8 mouse cellular contexts compared by ENCODE assay signal in the genomic region with DNA sequence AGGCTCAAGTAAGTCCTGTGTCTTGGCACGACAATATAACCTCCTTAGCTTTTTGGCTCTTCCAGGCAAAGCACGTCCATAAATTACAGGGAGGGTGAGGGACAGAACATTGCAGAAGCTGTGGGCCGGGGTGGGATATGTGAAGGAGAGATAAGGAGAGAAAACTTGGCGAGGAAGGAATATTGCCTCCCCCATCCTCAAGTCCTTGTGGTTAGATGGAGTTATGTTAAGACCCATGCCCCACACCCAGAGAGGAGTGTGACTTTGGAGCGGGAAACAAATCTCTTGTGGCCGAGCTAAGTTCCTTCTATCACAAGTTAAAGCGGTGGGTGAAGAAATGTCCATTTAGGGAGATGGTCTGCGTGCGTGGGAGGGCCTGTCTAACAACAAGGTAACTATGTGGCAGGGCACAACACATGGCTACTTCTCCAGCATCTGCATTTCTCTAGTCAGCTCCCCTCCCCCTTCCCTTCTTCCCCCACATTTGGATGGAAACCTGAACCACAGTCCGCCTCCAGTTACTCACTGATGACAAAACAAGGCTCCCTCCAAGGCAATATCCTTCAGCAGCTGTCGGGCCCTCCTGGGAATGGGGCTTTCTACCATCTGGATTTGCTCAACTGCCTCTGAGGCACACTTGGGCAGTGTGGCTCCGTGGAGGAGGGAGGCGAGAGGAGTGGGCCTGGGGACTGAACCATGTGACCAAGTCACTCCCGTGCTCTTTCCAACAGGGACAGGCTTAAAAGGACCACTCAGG. TPM values are rescaled to one million over a fixed set of nuclear protein-coding genes. Genes with fewer than 3 reads are reported as not detected.
DNase-seq lines count a peak whose midpoint lies in the region; ATAC-seq lines count a peak whose summit lies in the region.

No protein-coding gene starts in this region.

- H3K27me3 ChIP-seq in heart, embryonic 15.5 days: no peaks in the 10 kb centered on the region

- peak; percentile 21 for DNase-seq in adrenal gland, postnatal 10 days
- no peak for DNase-seq in adrenal gland, adult 18-20 months (ENCODE audit: low spot score in 2 of 2)
- peak; percentile 78 for DNase-seq in embryo, embryonic 11.5 days (ENCODE audit: low read depth, low spot score)
- DNase-seq in lung, postnatal 14 days: peak; percentile 43
- DNase-seq in T-cell, adult 2 months (ENCODE audit: low spot score): no peak
- DNase-seq in B cell, adult 2 months: no peak
- DNase-seq in Muller cell, postnatal 12 days (ENCODE audit: inconsistent ontology term): no peak

- H3K27ac ChIP-seq in heart, embryonic 15.5 days: peak overlapping the region; percentile 7; the same call in 1 of the 2 replicates

- no peak overlapping the region for H3K4me3 ChIP-seq in heart, embryonic 15.5 days

- peaks cover 7% of the 10 kb centered on the region; the same call in 1 of the 2 replicates for H3K4me1 ChIP-seq in heart, embryonic 15.5 days (replicated peaks)

- H3K9ac ChIP-seq in heart, embryonic 15.5 days: no peak overlapping the region

- no peaks in the 10 kb centered on the region for H3K36me3 ChIP-seq in heart, embryonic 15.5 days

- 36% methylated on average over 14 of the region's 14 CpGs for WGBS in heart, embryonic 15.5 days

- 0 out of 2 replicates have a peak overlapping the region, but pooled peaks have one; percentile 9 for H3K4me2 ChIP-seq in heart, embryonic 15.5 days

- no peaks in the 10 kb centered on the region for H3K9me3 ChIP-seq in heart, embryonic 15.5 days (replicated peaks)

- ATAC-seq in heart, embryonic 15.5 days (replicated peaks; ENCODE audit: insufficient number of reproducible peaks, insufficient read depth, low FRiP score, low read depth): peak; percentile 87

RNA-seq across cellular contexts. Expression of gene Slc44a3, which starts 56.7 kb away (rescaled TPM):
- 10 to 100 TPM; 19.8 to 22.8 TPM for total RNA-seq in adrenal gland, postnatal 10 days (2021)
- 10 to 100 TPM; 20.3 to 24.1 TPM for total RNA-seq in adrenal gland, adult 18-20 months (2021)
- polyA plus RNA-seq in heart, embryonic 15.5 days (2015; fragmentation: Nextera tagmentation; extraction: Ambion mirVana): 0.94 and 2.2 TPM in 2 replicates

Comparison
In these comparisons a context has a peak if more than half of its experiments do, and no peak if none do; other contexts are left out.
1. DNase-seq: peak in adrenal gland, postnatal 10 days (single experiment), embryo, embryonic 11.5 days (single experiment) and lung, postnatal 14 days (single experiment); none in adrenal gland, adult 18-20 months (0 of 2), T-cell, adult 2 months (single experiment), B cell, adult 2 months (0 of 2) and Muller cell, postnatal 12 days (single experiment).